Mouse (Mus musculus): ENCODE data around the gene Incenp. TPM values are rescaled to one million over a fixed set of nuclear protein-coding genes. Genes with fewer than 3 reads are reported as not detected.

The Incenp gene
- polyA plus RNA-seq, 1 experiment from 2014 or later, result 103 TPM

DNA sequence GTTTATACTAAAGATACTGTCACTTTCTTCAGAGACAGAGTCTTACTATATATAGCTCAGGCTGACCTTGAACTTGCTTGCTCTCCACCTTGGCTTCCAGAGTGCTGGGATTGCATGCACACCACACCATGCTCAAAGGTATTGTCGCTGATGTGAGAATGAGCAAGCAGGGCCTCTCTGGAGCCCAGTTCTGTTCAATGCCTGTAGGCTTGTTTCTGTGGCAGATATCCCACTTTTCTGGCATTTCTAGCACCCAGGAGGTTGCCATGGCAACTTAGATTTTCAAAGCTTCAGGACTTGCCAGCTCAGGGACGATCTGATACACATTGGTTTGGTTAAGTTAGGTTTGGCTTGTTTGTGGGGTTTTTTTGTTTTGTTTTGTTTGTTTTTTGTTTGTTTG is 22.9 kb upstream of the Incenp start:
- no peaks in the 10 kb centered on the region for H3K27me3 ChIP-seq (ENCODE audit: control insufficient read depth, insufficient read depth, low read length)
- H3K9ac ChIP-seq (ENCODE audit: low read length), result no peak overlapping the region
- no peak overlapping the region for H3K4me2 ChIP-seq (ENCODE audit: low read depth)
- no peaks in the 10 kb centered on the region for H3K36me3 ChIP-seq (ENCODE audit: control insufficient read depth, insufficient read depth, low read length)
- no peak for DNase-seq (ENCODE audit: low spot score)
- H3K27ac ChIP-seq (ENCODE audit: low read depth, low read length), result no peak overlapping the region
- WGBS, result 44% methylated on average over 2 of the region's 2 CpGs
- no peak for ATAC-seq (ENCODE audit: insufficient read depth, low FRiP score, low TSS enrichment)
- 0 out of 2 replicates have a peak, but pooled peaks cover 4% of the 10 kb centered on the region for H3K4me1 ChIP-seq (ENCODE audit: control insufficient read depth, insufficient read depth, low read length)
- no peaks in the 10 kb centered on the region for H3K9me3 ChIP-seq (ENCODE audit: control insufficient read depth, low read length)
- H3K4me3 ChIP-seq (ENCODE audit: low read depth, low read length), result no peak overlapping the region

DNA sequence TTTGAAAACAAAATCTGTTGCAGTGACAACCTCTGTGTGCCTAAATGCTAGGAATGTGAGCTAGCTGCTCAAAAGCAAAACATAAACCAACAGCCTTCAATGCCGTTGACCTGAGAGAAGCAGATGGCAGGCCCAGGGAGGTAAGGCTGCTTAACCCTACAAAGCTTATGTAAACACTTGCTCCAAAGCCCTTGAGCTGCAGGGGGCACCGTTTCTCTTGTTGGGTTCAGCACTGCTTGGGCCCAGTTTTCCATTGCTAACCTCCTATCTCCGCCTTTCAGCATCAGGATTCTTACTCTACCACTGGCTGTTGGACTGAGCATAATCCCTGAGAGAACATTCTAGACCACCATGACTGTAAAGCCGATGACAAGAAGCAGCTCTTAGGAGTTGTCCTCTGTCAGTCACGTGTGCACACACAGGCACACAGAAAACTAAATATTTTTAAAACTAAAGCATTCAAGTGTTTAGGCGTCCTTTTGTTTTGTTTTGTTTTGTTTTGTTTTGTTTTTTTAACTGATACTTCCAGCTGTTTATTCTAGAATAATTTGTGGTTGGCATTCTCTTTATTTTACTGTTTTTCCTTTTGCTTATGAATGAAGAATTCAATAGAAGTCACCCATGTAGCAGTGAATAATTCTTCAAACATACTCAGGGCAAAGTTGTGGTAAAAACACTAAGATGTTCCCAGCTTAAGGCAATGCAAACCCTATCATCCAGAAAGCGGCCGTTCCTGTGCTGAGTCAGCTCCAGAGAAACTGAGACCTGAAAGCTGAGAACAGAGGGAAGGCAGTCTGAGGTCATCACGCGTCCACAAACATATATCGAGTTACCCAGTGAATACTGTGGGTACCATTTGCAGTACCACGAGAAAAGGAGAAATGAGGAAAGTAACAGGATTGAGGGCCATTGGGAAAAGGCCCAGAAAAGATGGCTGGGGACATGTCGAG is 21.8 kb upstream of the Incenp start:
- Histone ChIP-seq H3K27ac (ENCODE audit: low read depth, low read length) (no peak overlapping the region), H3K4me1 (ENCODE audit: control insufficient read depth, insufficient read depth, low read length) (0 out of 2 replicates have a peak, but pooled peaks cover 4% of the 10 kb centered on the region), H3K4me2 (ENCODE audit: low read depth) (no peak overlapping the region), H3K9me3 (ENCODE audit: control insufficient read depth, low read length) (no peaks in the 10 kb centered on the region), H3K36me3 (ENCODE audit: control insufficient read depth, insufficient read depth, low read length) (no peaks in the 10 kb centered on the region), H3K27me3 (ENCODE audit: control insufficient read depth, insufficient read depth, low read length) (no peaks in the 10 kb centered on the region), H3K4me3 (ENCODE audit: low read depth, low read length) (no peak overlapping the region), H3K9ac (ENCODE audit: low read length) (no peak overlapping the region)
- 53% methylated on average over 13 of the region's 13 CpGs for WGBS
- DNase-seq (ENCODE audit: low spot score), result no peak
- ATAC-seq (ENCODE audit: insufficient read depth, low FRiP score, low TSS enrichment), result no peak

DNA sequence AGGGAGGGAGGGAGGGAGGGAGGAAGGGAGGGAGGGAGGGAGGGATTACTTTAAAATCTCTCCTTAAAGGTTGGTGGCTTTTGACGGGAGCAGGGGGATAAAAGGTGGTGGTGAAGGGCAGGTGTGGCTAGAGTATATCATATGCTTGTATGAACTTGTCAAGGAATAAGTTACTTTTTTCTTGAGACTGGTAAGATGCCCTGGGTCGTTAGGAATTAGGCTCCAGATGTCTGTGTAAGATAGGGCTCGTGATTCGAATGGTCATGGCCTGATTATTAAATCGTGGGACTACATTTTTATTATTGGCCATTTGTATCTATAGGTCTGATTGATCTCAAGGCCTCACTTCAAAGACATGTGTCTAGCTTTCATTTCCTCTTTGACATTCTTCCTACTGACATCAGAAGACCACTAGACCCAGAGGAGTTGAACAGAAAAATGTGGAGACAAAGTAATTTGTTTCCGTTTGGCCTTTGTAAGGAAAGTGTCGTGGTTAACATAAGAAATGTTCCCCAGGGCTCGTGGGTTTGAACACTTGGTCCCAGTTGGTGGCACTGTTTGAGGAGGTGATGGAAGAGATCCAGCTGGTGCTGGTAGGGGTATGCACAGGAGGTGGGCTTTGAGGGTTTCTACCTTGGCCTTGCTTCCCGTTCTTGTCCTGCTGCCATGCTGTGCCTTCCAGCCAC is 19.0 kb upstream of the Incenp start:
- Histone ChIP-seq H3K27me3 (ENCODE audit: control insufficient read depth, insufficient read depth, low read length) (no peaks in the 10 kb centered on the region), H3K36me3 (ENCODE audit: control insufficient read depth, insufficient read depth, low read length) (no peaks in the 10 kb centered on the region), H3K4me1 (ENCODE audit: control insufficient read depth, insufficient read depth, low read length) (0 out of 2 replicates have a peak, but pooled peaks cover 4% of the 10 kb centered on the region), H3K4me2 (ENCODE audit: low read depth) (no peak overlapping the region), H3K9me3 (ENCODE audit: control insufficient read depth, low read length) (no peaks in the 10 kb centered on the region), H3K27ac (ENCODE audit: low read depth, low read length) (no peak overlapping the region), H3K9ac (ENCODE audit: low read length) (no peak overlapping the region), H3K4me3 (ENCODE audit: low read depth, low read length) (no peak overlapping the region)
- 54% methylated on average over 9 of the region's 9 CpGs for WGBS
- DNase-seq (ENCODE audit: low spot score) (no peak), ATAC-seq (ENCODE audit: insufficient read depth, low FRiP score, low TSS enrichment) (no peak)

DNA sequence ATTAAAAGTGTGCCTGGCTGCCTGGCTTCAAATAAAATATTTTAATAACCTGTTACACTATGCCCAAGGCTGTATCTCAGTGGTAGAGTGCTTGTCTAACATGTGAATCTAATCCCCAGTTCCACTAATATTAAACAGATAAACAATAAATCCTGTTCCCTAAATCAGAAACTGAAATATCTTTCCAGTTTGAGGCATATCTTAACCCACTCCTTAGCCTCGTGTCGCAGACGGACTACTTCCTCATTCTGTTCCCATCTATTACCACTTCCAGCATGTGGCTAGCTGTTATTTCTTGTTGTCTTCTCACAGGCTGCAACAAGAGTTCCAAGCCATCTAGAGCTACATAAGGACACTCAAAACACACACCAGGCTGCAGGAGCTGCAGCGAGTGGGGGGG is 18.4 kb upstream of the Incenp start:
- H3K4me2 ChIP-seq (ENCODE audit: low read depth), result no peak overlapping the region
- no peak for ATAC-seq (ENCODE audit: insufficient read depth, low FRiP score, low TSS enrichment)
- 0 out of 2 replicates have a peak, but pooled peaks cover 4% of the 10 kb centered on the region for H3K4me1 ChIP-seq (ENCODE audit: control insufficient read depth, insufficient read depth, low read length)
- 87% methylated on average over 3 of the region's 4 CpGs for WGBS
- no peak overlapping the region for H3K9ac ChIP-seq (ENCODE audit: low read length)
- DNase-seq (ENCODE audit: low spot score), result no peak
- no peak overlapping the region for H3K27ac ChIP-seq (ENCODE audit: low read depth, low read length)
- no peak overlapping the region for H3K4me3 ChIP-seq (ENCODE audit: low read depth, low read length)
- H3K27me3 ChIP-seq (ENCODE audit: control insufficient read depth, insufficient read depth, low read length), result no peaks in the 10 kb centered on the region
- H3K9me3 ChIP-seq (ENCODE audit: control insufficient read depth, low read length), result no peaks in the 10 kb centered on the region
- H3K36me3 ChIP-seq (ENCODE audit: control insufficient read depth, insufficient read depth, low read length), result no peaks in the 10 kb centered on the region

DNA sequence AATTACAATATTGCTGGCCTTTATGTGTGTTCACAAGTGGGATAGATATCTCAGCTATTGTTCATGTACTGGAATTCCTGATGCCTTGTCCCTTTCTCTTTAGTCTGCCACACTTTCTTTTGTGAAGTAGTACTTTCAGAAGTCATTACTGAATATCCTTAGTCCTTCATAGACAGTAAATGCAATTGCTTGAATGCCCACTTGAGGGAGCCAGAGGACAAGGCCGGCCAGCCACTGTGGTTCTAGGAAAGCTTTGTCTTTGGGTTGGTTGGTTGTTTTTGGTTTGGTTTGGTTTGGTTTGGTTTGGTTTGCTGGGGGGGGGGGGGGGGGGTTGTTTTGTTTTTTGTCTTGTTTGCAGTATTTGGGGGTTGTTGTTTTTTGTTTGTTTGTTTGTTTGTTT is 16.6 kb upstream of the Incenp start:
- H3K27ac ChIP-seq (ENCODE audit: low read depth, low read length), result no peak overlapping the region
- H3K9me3 ChIP-seq (ENCODE audit: control insufficient read depth, low read length), result no peaks in the 10 kb centered on the region
- H3K4me1 ChIP-seq (ENCODE audit: control insufficient read depth, insufficient read depth, low read length), result no peaks in the 10 kb centered on the region
- no peaks in the 10 kb centered on the region for H3K36me3 ChIP-seq (ENCODE audit: control insufficient read depth, insufficient read depth, low read length)
- no peak overlapping the region for H3K4me2 ChIP-seq (ENCODE audit: low read depth)
- DNase-seq (ENCODE audit: low spot score) (peak; percentile 76), ATAC-seq (ENCODE audit: insufficient read depth, low FRiP score, low TSS enrichment) (no peak)
- WGBS, result 5% methylated on average over 1 of the region's 1 CpGs
- no peak overlapping the region for H3K4me3 ChIP-seq (ENCODE audit: low read depth, low read length)
- H3K27me3 ChIP-seq (ENCODE audit: control insufficient read depth, insufficient read depth, low read length), result no peaks in the 10 kb centered on the region
- no peak overlapping the region for H3K9ac ChIP-seq (ENCODE audit: low read length)

DNA sequence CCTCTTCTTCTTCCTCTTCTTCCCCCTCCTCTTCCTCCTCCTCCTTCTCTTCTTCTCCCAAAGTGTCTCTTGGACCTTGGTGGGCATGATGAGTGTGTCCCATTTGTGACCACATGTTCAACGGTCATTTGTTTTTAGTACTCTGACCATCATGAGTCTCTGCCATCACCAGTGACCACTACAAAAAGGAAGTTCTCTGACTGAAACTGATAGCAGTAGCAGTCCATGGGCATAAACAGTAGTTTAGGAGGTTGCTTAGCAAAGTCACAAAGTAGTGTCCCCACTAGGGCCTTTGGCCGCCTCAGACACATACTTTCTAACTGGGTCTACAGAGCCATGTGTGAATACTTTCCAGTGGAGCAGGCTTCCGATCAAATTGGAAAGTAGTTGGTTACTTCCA is 15.0 kb upstream of the Incenp start:
- H3K9ac ChIP-seq (ENCODE audit: low read length), result no peak overlapping the region
- 88% methylated on average over 3 of the region's 3 CpGs for WGBS
- no peaks in the 10 kb centered on the region for H3K4me1 ChIP-seq (ENCODE audit: control insufficient read depth, insufficient read depth, low read length)
- ATAC-seq (ENCODE audit: insufficient read depth, low FRiP score, low TSS enrichment) (no peak), DNase-seq (ENCODE audit: low spot score) (no peak)
- H3K36me3 ChIP-seq (ENCODE audit: control insufficient read depth, insufficient read depth, low read length), result no peaks in the 10 kb centered on the region
- H3K4me3 ChIP-seq (ENCODE audit: low read depth, low read length), result no peak overlapping the region
- H3K27me3 ChIP-seq (ENCODE audit: control insufficient read depth, insufficient read depth, low read length), result no peaks in the 10 kb centered on the region
- H3K9me3 ChIP-seq (ENCODE audit: control insufficient read depth, low read length), result no peaks in the 10 kb centered on the region
- no peak overlapping the region for H3K27ac ChIP-seq (ENCODE audit: low read depth, low read length)
- H3K4me2 ChIP-seq (ENCODE audit: low read depth), result no peak overlapping the region

DNA sequence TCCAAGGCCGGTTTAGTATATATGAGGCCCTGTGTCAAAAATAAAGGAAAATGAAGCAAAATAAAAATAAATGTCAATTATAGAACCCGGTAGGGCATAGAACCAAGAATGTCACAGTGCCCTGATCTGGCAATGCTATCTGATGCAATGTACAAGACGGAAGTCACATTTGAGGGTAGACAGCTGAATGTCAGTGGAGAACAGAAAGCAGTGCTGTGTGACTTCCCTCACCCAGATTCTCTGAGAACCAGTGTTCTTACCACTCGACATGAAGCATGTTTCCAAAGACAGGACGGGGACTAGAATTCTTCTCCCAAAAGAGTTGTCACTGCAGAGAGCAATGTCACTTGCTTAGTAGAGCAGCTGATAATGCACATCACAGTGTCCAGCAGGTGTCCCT is 14.4 kb upstream of the Incenp start:
- DNase-seq (ENCODE audit: low spot score), result no peak
- H3K9ac ChIP-seq (ENCODE audit: low read length), result no peak overlapping the region
- no peaks in the 10 kb centered on the region for H3K27me3 ChIP-seq (ENCODE audit: control insufficient read depth, insufficient read depth, low read length)
- no peak for ATAC-seq (ENCODE audit: insufficient read depth, low FRiP score, low TSS enrichment)
- no peak overlapping the region for H3K27ac ChIP-seq (ENCODE audit: low read depth, low read length)
- H3K9me3 ChIP-seq (ENCODE audit: control insufficient read depth, low read length), result no peaks in the 10 kb centered on the region
- no peaks in the 10 kb centered on the region for H3K4me1 ChIP-seq (ENCODE audit: control insufficient read depth, insufficient read depth, low read length)
- no peak overlapping the region for H3K4me3 ChIP-seq (ENCODE audit: low read depth, low read length)
- 90% methylated on average over 5 of the region's 5 CpGs for WGBS
- H3K4me2 ChIP-seq (ENCODE audit: low read depth), result no peak overlapping the region
- no peaks in the 10 kb centered on the region for H3K36me3 ChIP-seq (ENCODE audit: control insufficient read depth, insufficient read depth, low read length)

DNA sequence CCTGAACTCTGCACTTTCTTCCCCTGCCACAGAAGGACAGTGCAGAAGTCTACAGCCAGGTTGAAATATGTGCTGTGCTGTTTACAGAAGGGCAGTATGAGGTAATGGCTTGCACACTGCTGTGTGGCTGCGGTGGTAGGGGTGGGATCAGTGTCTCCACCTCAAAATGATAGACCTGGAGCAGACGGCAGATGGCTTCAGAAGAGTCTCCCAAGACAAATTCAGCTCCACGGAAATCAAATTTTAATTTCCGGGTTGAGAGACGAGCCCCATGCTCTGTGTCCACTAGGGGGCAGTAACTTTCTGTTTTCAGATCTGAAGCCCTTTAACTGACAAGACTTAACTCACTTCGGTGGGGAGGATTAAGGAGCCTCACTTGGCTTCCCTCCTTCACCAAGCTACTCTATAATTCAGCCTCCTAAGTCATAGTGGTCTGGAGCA is 12.0 kb upstream of the Incenp start:
- ATAC-seq (ENCODE audit: insufficient read depth, low FRiP score, low TSS enrichment) (no peak), DNase-seq (ENCODE audit: low spot score) (peak; percentile 58)
- Histone ChIP-seq H3K4me3 (ENCODE audit: low read depth, low read length) (no peak overlapping the region), H3K9ac (ENCODE audit: low read length) (no peak overlapping the region), H3K36me3 (ENCODE audit: control insufficient read depth, insufficient read depth, low read length) (no peaks in the 10 kb centered on the region), H3K27me3 (ENCODE audit: control insufficient read depth, insufficient read depth, low read length) (no peaks in the 10 kb centered on the region), H3K4me2 (ENCODE audit: low read depth) (no peak overlapping the region), H3K27ac (ENCODE audit: low read depth, low read length) (no peak overlapping the region), H3K4me1 (ENCODE audit: control insufficient read depth, insufficient read depth, low read length) (no peaks in the 10 kb centered on the region), H3K9me3 (ENCODE audit: control insufficient read depth, low read length) (no peaks in the 10 kb centered on the region)
- WGBS, result 20% methylated on average over 6 of the region's 6 CpGs
